Mouse (Mus musculus) lung, postnatal 0 days (tissue): ENCODE data around the gene Kank1.

Experiments used
- CTCF ChIP-seq: IDR thresholded peaks from 2 replicates; pipeline ENCODE4 v1.5.1; 2016; ENCODE audit warnings: antibody characterized with exemption, mild to moderate bottlenecking
- EP300 ChIP-seq: IDR thresholded peaks from 2 replicates; pipeline ENCODE4 v1.6.1; 2016; ENCODE audit warnings: antibody characterized with exemption, mild to moderate bottlenecking, control low read depth

DNA sequence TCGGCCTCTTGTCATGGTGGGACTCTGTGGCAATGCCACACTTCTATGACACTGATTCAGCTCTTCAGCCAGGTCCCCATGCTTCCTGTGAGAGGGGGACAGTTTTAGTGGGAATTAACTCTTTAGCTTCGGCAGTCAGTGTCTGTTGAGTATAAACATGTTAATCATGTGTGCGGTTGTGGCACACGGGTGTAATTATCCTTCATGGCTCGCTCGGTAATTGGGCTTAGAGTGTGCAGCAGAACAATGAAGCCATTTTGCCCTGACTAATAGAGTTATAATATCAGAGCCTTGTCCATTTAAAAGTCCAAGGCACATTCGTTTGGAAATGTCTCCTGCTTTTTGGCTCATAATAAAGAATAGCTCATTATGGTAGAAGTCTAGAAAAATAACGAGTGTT lies 164.7 kb downstream of the Kank1 start:
- TF ChIP-seq EP300, result no peak
- no peak for TF ChIP-seq CTCF
